Mouse (Mus musculus) frontal cortex, adult 2 months (tissue): ENCODE measurements around the gene L1td1. TPM values are rescaled to one million over a fixed set of nuclear protein-coding genes. Genes with fewer than 3 reads are reported as not detected.

Source experiments
- DNase-seq, 2 experiments: peaks; one replicate each; pipeline ENCODE4 v3.0.0; 2022; ENCODE audit warnings: low spot score in 1 of 2; ENCODE audit errors: extremely low spot score in 1 of 2
- polyA plus RNA-seq: library from polyadenylated mRNA; depleted of rRNA; stranded (reverse); fragments of >200 nt; gene quantifications from 2 replicates; pipeline ENCODE4 v1.2.3, GENCODE M21; 2012; rRNA removed

The L1td1 gene
- polyA plus RNA-seq, result 0.06 and 0.16 TPM in 2 replicates

DNA sequence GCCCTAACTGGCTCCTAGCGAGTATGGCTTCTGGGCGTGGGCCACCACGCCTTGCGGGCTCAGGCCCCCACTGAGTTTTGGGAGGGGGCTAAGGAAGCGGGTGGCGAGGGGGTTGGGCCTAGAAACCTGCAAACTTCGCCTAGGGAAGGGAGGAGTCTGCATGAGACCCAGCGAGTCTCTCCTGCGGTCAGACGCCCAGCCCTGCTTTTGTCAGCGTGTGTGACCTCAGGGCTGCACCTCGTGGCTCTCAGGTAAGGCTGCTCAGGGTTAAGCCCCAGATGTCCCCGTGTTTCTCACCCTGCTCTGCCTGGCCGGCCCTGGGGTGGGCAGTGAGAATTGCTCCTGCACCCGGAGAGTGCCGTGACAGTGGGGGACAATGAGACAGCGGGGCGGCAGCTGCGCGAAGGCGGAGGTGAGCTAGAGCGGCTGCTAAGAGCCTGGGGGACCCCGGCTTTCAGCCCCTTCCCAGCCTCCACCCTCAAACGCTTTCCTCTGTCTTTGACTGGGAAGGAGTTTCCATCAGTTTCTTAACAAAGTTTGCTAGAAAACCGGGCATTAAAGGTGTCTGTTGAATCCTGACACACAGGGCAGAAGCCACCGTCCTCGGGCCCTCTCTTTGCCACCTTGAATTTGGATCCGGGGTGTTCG, at the start of gene L1td1:
L1td1 (plus strand) TSS at position 145 of the 648 bp plus-strand sequence.
- DNase-seq, result no peak

GRCm38 (mm10) chr4:98677506-98677905, 49.0 kb upstream of the L1td1 start:
- DNase-seq, result no peak

GRCm38 (mm10) chr4:98686678-98687267, 39.8 kb upstream of the L1td1 start:
- DNase-seq, result no peak

GRCm38 (mm10) chr4:98688116-98688515, 38.4 kb upstream of the L1td1 start:
- DNase-seq, result no peak

DNA sequence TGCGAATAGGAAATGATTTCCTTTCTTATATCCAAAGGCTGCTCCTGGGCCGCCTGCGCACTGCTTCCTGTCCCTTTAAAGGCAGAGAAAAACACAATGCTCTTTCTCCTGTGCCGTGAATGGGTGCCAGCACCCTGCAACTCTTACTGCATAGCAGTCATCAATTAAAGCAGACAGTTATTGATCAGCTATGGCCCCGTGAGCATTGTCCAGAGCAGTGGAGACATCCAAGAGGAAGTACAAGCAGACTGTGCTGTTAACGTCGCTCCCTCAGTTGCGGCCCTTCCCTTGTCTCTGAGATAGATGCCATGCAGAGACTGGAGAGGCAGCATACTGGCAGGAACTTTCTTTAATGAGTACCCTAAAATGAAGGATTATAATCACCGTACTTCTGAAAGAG, 38.0 kb upstream of the L1td1 start:
- DNase-seq, result no peak

DNA sequence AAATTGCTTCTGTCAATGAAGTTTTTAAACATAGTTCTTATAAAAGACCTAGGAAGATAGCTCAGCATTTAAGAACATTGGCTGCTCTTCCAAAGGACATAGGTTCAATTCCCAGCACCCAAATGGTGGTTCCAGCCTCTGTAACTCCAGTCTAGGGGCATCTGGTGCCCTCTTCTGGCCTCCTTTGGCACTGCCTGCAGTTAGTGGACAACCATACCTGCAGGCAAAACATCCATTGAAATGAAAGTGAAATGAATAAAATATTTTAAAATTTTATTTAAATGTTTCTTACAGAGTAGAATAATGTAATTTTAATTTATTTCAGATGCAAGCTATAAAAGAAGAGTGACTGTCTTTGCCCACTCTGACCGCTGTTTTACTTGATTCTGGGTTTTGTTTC, 36.5 kb upstream of the L1td1 start:
- no peak for DNase-seq

DNA sequence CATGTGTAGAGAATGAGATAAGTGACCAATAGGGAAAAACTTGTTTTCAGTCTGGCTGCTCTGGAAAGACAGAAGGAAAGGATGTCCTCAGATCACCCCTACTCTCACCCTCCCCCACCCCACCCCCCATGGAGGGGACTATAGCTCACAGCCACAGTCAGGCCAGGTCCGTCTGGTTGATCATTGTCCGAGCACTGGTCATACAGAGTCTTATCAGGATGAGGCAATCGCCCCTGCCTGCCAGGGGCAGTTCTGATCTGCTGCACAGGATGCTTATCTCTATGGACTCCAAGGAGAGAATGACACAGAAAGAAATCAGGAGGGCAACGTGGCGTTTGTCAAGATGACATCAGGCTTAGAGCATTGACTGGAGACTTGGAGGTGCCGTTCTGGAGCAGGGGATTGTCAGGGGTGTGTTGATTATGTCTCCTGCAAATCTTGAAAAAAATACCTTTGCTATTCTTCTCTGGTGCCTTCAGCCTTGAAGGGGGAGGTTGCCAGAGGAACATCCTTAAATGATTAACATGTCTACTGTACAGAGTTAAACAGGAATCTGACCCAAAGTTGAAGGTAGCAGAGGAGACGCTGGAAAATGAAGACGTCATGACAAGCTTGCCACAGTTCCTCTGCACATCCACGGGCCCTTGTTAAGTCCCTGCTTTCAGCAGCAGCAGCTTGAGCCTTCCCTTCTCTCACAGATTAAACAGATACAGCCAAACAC, 32.9 kb upstream of the L1td1 start:
- no peak for DNase-seq

DNA sequence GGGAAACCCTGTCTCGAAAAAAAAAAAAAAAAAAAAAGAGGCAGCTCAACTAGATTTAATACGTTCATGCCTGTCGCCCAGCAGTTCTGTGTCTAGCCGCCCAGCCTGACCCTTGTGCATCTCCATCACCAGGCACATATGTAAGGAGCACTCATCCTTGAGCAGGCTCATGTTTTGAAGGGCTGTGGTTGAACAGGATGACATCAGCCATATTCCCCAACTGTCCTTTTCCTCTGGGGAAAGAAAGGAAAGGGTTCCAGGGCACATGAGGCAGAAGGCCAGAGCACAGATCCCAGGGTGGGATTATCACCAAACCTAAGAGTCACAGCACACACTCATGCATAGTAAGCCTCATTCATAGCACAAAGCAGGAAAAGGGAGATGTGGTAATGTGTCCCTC, 28.6 kb upstream of the L1td1 start:
- no peak for DNase-seq

DNA sequence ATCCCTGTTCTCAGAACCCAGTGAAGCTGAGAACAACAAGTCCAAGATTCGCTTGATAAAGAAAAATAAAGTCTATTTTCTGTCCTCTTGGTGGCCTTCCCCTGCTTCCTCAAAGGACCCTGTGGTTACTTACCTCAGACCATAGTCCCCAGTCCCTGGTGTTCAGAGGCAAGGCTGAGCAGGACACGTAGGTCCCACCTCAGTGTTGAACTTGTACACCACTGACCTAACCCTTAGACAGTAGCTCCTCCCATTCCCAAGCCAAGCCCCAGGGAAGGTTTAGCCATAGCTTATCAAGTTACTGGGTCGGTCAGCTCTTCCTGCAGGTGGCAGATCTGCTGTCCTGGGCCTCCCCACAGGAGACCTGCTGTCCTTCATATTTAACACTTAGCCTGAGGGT, 27.6 kb upstream of the L1td1 start:
- no peak for DNase-seq

DNA sequence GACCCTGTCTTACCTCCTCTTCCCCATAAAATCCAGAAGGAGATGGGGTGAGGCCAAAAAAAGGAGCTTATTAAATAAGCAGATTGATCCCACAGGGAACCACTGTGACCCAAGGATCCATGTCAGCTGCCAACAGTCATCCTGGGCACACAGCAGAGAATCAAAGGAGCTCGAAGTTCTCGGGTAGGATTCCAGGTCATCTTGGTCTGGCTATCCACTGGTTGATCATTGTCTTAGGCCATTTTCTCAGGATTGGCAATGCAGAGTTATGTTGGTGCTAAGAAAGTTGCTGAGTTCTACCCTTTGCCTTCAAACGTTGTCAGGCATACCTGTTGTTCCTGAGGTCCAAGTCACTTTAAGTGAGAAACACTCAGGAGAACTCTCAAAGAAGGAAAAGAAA, 26.4 kb upstream of the L1td1 start:
- DNase-seq, result no peak

- peak; percentile 40 to 90 for DNase-seq
These were observed 24.2 kb upstream of the L1td1 start for GRCm38 (mm10) chr4:98702201-98702894.

DNA sequence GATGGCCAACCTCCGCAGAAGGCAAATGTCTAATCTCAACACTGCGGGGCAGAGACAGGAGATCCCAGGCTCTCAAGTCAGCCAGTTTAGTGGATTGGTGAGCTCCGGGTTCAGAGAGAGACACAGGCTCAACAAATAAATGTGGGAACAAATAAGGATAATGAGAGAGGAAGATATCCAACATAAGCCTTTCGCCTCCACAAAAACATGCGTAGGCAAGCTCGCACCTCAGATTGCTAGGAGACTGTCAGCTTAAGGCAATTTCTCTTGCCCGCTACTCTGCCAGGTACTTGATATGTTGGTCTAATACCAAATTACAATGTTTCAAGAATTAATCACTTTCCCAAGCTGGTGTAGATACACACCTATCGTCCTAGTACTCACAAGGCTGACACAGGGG, 15.6 kb upstream of the L1td1 start:
- no peak for DNase-seq

DNA sequence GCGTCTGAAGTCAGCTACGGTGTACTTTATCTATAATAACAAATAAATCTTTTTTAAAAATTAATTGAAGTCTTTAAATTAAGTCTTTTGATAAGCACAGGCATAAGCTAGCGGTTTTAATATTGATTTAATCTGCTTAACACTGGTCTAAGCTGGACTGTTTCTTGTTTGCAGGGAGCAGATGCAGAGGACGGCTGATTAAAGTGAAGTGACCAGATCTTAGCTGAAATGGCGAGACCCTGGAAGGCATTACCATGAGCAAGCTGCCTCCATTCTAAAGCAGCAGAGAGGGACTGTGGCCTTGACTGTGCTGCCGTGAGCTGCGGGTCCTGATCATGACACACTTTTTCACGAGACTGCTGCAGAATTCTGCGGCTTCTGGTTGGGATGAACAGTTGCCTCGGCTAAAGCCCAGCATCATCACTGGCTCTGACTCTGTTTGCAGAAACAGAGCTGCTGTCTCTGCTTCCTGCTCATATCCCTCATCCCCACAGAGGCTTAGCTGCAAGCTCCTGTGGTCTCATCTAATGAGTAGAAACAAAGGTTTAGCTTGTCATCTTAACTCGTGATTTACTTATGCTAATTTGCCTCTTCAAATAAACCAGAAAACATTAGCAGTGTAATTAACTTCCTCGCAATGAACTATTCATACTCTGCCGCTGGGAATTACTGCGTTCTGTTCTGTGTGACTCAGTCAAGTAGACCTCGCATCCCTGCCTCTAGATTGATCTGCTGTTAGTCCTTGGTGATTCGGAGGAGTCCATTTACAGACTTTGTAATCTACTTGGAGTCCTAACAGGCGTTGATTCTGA, 8.6 kb upstream of the L1td1 start:
- no peak for DNase-seq

DNA sequence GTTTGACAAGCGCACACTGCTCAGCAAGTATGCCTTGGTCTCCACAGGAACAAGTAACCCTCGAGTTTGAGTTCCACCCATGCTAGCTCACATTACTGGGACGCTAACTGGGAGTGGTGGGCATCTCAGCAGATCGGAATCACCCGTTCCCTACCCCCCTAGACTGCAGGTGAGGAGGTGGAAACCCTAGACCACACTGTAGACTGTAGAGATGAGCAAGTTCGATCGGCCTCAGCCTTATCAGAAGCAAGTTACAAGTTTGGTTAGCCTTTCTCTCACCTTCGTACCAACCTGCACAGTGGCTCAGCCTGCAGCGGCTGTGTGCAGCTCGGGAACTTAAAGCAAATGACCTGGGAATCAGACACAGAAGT, 8.0 kb upstream of the L1td1 start:
- no peak for DNase-seq

GRCm38 (mm10) chr4:98722454-98722853, 4.1 kb upstream of the L1td1 start:
- DNase-seq, result peak in 1 of 2 experiments; percentile 72

DNA sequence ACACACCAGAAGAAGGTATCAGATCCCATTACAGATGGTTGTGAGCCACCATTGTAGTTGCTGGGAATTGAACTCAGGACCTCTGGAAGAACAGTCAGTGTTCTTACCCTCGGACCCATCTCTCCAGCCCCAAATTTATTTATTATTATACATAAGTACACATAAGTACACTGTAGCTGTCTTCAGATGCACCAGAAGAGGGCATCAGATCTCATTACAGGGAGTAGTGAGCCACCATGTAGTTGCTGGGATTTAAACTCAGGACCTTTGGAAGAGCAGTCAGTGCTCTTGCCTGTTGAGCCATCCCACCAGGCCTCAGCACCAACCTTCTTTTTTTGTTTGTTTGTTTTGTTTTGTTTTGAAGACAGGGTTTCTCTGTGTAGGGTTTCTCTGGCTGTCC, 1.9 kb upstream of the L1td1 start:
- peak in 1 of 2 experiments; percentile 8 for DNase-seq

DNA sequence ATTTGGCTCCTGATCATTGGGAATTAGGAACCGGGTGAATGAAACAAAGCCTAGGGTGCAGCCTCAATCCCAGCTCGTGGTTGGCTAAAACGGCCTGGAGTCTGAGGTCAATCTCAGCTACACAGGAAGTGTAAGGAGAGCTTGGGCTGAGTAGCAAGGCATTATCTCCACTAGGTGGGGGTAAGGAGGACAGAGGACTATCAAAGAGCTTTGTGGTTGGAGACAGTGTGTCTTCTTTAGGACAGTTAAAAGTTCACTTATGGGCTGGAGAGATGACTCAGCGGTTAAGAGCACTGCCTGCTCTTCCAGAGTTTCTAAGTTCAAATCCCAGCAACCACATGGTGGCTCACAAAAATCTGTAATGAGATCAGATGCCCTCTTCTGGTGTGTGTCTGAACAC, 1.1 kb upstream of the L1td1 start:
- peak in 1 of 2 experiments; percentile 11 for DNase-seq

GRCm38 (mm10) chr4:98727295-98727958, 893 bp downstream of the L1td1 start:
- DNase-seq, result no peak

- DNase-seq, result no peak
These were observed 1.4 kb downstream of the L1td1 start for GRCm38 (mm10) chr4:98727959-98728347.

- no peak for DNase-seq
These were observed 2.2 kb downstream of the L1td1 start for GRCm38 (mm10) chr4:98728716-98729115.
